Comparison of ENCODE assay signal across 8 mouse cellular contexts in genomic region chr3:89349869-89350501, GRCm38 (mm10). TPM values are rescaled to one million over a fixed set of nuclear protein-coding genes. Genes with fewer than 3 reads are reported as not detected.
DNase-seq lines count a peak whose midpoint lies in the region; ATAC-seq and TF ChIP-seq lines count a peak whose summit lies in the region.

Gene Adam15 (minus strand): TSS chr3:89349996.

- peak within 1 kb of the TSS; percentile 63 to 74 (median 67) for H3K4me3 ChIP-seq in CH12.LX (replicated peaks in 1 of 3; ENCODE audit: low read depth in 2 of 3, low read length in 2 of 3, poor library complexity in 1 of 3)
- peak within 1 kb of the TSS; percentile 62 for H3K4me3 ChIP-seq in forebrain, embryonic 12.5 days (replicated peaks)
- peak within 1 kb of the TSS; percentile 86 for H3K4me3 ChIP-seq in heart, embryonic 16.5 days (ENCODE audit: low read length)
- peak within 1 kb of the TSS; percentile 41 to 57 for H3K4me3 ChIP-seq in liver, embryonic 14.5 days (ENCODE audit: insufficient read depth in 1 of 2, low read depth in 2 of 2, low read length in 2 of 2)
- H3K4me3 ChIP-seq in stomach, embryonic 15.5 days (replicated peaks), result peak within 1 kb of the TSS; percentile 67

- H3K9me3 ChIP-seq in CH12.LX (replicated peaks; ENCODE audit: low read length), result no peaks in the 10 kb centered on the region
- H3K9me3 ChIP-seq in forebrain, embryonic 12.5 days, result no peaks in the 10 kb centered on the region
- H3K9me3 ChIP-seq in heart, embryonic 16.5 days (replicated peaks; ENCODE audit: control insufficient read depth, low read length), result no peaks in the 10 kb centered on the region
- no peaks in the 10 kb centered on the region for H3K9me3 ChIP-seq in liver, embryonic 14.5 days (ENCODE audit: control insufficient read depth, low read length)
- H3K9me3 ChIP-seq in stomach, embryonic 15.5 days, result no peaks in the 10 kb centered on the region

- peaks cover 3 to 25% of the 10 kb centered on the region in 2 experiments for H3K36me3 ChIP-seq in CH12.LX (replicated peaks in 1 of 2; ENCODE audit: control insufficient read depth in 1 of 2, insufficient read depth in 1 of 2, low read length in 1 of 2)
- H3K36me3 ChIP-seq in forebrain, embryonic 12.5 days (replicated peaks), result no peaks in the 10 kb centered on the region; the same call in 1 of the 2 replicates
- H3K36me3 ChIP-seq in heart, embryonic 16.5 days (ENCODE audit: control insufficient read depth, insufficient read depth), result no peaks in the 10 kb centered on the region; the same call in 1 of the 2 replicates
- no peaks in the 10 kb centered on the region for H3K36me3 ChIP-seq in liver, embryonic 14.5 days (replicated peaks; ENCODE audit: control insufficient read depth, insufficient read depth, low read depth)
- H3K36me3 ChIP-seq in stomach, embryonic 15.5 days, result no peaks in the 10 kb centered on the region

- H3K4me1 ChIP-seq in CH12.LX (ENCODE audit: control insufficient read depth in 1 of 2, insufficient read depth in 2 of 2), result peaks cover 3 to 41% of the 10 kb centered on the region in 2 experiments; a peak in 3 of 4 replicates
- peaks cover 21% of the 10 kb centered on the region for H3K4me1 ChIP-seq in forebrain, embryonic 12.5 days
- H3K4me1 ChIP-seq in heart, embryonic 16.5 days (ENCODE audit: control insufficient read depth, insufficient read depth, low read length), result peaks cover 8% of the 10 kb centered on the region
- no peaks in the 10 kb centered on the region; a peak in 1 of 4 replicates for H3K4me1 ChIP-seq in liver, embryonic 14.5 days (replicated peaks; ENCODE audit: control insufficient read depth in 2 of 2, insufficient read depth in 2 of 2, low read length in 1 of 2)
- H3K4me1 ChIP-seq in stomach, embryonic 15.5 days, result peaks cover 16% of the 10 kb centered on the region

- H3K4me2 ChIP-seq in CH12.LX (ENCODE audit: insufficient read depth, low read depth, poor library complexity, severe bottlenecking), result peak within 1 kb of the TSS; percentile 75
- peak within 1 kb of the TSS; percentile 91 for H3K4me2 ChIP-seq in forebrain, embryonic 12.5 days
- peak within 1 kb of the TSS; percentile 99 for H3K4me2 ChIP-seq in heart, embryonic 16.5 days (ENCODE audit: low read depth, low read length)
- H3K4me2 ChIP-seq in liver, embryonic 14.5 days (ENCODE audit: low read depth), result peak within 1 kb of the TSS; percentile 71
- H3K4me2 ChIP-seq in stomach, embryonic 15.5 days, result peak within 1 kb of the TSS; percentile 98

- peak; percentile 78 for TF ChIP-seq POLR2A in CH12.LX (IDR thresholded peaks at IDR 0.05; ENCODE audit: low read depth, low read length)

- in situ Hi-C loops in CH12.LX (cut with MboI; ENCODE audit: low pct_ligation_motif_present, low pct_unique_long_range_greater_than_20kb, low sequenced_read_pairs), result loop anchor here (5.0 to 25.0 kb wide), 3 partner anchors 137 to 412 kb away; partner anchors contain the start of genes Chrnb2 and Ube2q1

- DNase-seq in CH12.LX (ENCODE audit: extremely low read depth), result peak; percentile 68
- peak; percentile 56 for DNase-seq in c-Kit-positive CD71-positive TER-119-negative erythroid progenitor cells, embryonic 14.5 days (ENCODE audit: low read depth)
- DNase-seq in kidney, postnatal 36 days, result peak; percentile 91 to 96
- peak in 1 of 3 experiments; percentile 36 for DNase-seq in liver, embryonic 14.5 days (ENCODE audit: low read depth in 3 of 3, low spot score in 3 of 3)
- peak; percentile 90 for DNase-seq in neural tube, embryonic 10.5 days (ENCODE audit: extremely low spot score, low spot score)

- TF ChIP-seq EP300 in CH12.LX (IDR thresholded peaks at IDR 0.05; ENCODE audit: low read length), result no peak
- no peak for TF ChIP-seq EP300 in liver, embryonic 14.5 days (IDR thresholded peaks at IDR 0.05; ENCODE audit: low read depth)

- dilution Hi-C loops in CH12.LX (cut with MboI; ENCODE audit: extremely low pct_ligation_motif_present, extremely low pct_unique_long_range_greater_than_20kb, low sequenced_read_pairs), result no loop called here

- H3K79me2 ChIP-seq in CH12.LX (replicated peaks; ENCODE audit: control insufficient read depth, extremely low read depth, insufficient read depth, poor library complexity, severe bottlenecking), result no peaks in the 10 kb centered on the region

- TF ChIP-seq CTCF in CH12.LX (conservative IDR thresholded peaks at IDR 0.05 in 1 of 2, IDR thresholded peaks at IDR 0.05 in 1 of 2; ENCODE audit: low read depth in 2 of 2, low read length in 2 of 2), result no peak
- no peak for TF ChIP-seq CTCF in liver, embryonic 14.5 days (IDR thresholded peaks at IDR 0.05; ENCODE audit: low read depth)

- WGBS in forebrain, embryonic 12.5 days, result under 1% methylated on average over 57 of the region's 59 CpGs
- under 1% methylated on average over 59 of the region's 59 CpGs for WGBS in heart, embryonic 16.5 days
- WGBS in liver, embryonic 14.5 days (ENCODE audit: insufficient replicate concordance), result 1% methylated on average over 57 of the region's 59 CpGs
- WGBS in stomach, embryonic 15.5 days, result under 1% methylated on average over 59 of the region's 59 CpGs

- peak; percentile 93 for ATAC-seq in forebrain, embryonic 12.5 days (ENCODE audit: low FRiP score)
- ATAC-seq in heart, embryonic 16.5 days (replicated peaks; ENCODE audit: extremely low read depth, insufficient read depth, low FRiP score), result peak; percentile 83
- ATAC-seq in liver, embryonic 14.5 days (ENCODE audit: insufficient read depth), result peak; percentile 75
- peak; percentile 87 for ATAC-seq in stomach, embryonic 15.5 days (ENCODE audit: insufficient read depth, low FRiP score, low read depth)

- no peak within 1 kb of the TSS for H3K27ac ChIP-seq in CH12.LX (ENCODE audit: insufficient read depth, low read depth)
- peak within 1 kb of the TSS; percentile 51; the same call in 1 of the 2 replicates for H3K27ac ChIP-seq in forebrain, embryonic 12.5 days
- peak within 1 kb of the TSS; percentile 73 for H3K27ac ChIP-seq in heart, embryonic 16.5 days (ENCODE audit: low read length)
- H3K27ac ChIP-seq in liver, embryonic 14.5 days, result no peak within 1 kb of the TSS
- H3K27ac ChIP-seq in stomach, embryonic 15.5 days, result peak within 1 kb of the TSS; percentile 62

- no peak for TF ChIP-seq RAD21 in CH12.LX (IDR thresholded peaks at IDR 0.05; ENCODE audit: low read depth, low read length)

- H3K27me3 ChIP-seq in CH12.LX (replicated peaks), result no peaks in the 10 kb centered on the region
- H3K27me3 ChIP-seq in forebrain, embryonic 12.5 days, result peaks cover 44% of the 10 kb centered on the region
- H3K27me3 ChIP-seq in heart, embryonic 16.5 days (ENCODE audit: control insufficient read depth, insufficient read depth, low read length), result peaks cover 16% of the 10 kb centered on the region
- H3K27me3 ChIP-seq in liver, embryonic 14.5 days (ENCODE audit: control insufficient read depth, insufficient read depth, low read length), result peaks cover 29% of the 10 kb centered on the region
- no peaks in the 10 kb centered on the region for H3K27me3 ChIP-seq in stomach, embryonic 15.5 days (replicated peaks)

- peak within 1 kb of the TSS; percentile 42; the same call in 1 of the 2 replicates for H3K9ac ChIP-seq in CH12.LX (ENCODE audit: insufficient read depth, low read depth)
- H3K9ac ChIP-seq in forebrain, embryonic 12.5 days, result peak within 1 kb of the TSS; percentile 59
- H3K9ac ChIP-seq in heart, embryonic 16.5 days (ENCODE audit: low read length), result peak within 1 kb of the TSS; percentile 79
- H3K9ac ChIP-seq in liver, embryonic 14.5 days (replicated peaks), result no peak within 1 kb of the TSS
- peak within 1 kb of the TSS; percentile 44 for H3K9ac ChIP-seq in stomach, embryonic 15.5 days

TF ChIP-seq in CH12.LX, 34 proteins besides CTCF, POLR2A, EP300 and RAD21 (continues in another document):
- no peak for TF ChIP-seq BHLHE40 (IDR thresholded peaks at IDR 0.05; ENCODE audit: low read depth, low read length)
- no peak for TF ChIP-seq ZKSCAN1 (IDR thresholded peaks at IDR 0.05; ENCODE audit: borderline replicate concordance, low read depth, low read length)
- peak; percentile 67 for TF ChIP-seq NRF1 (IDR thresholded peaks at IDR 0.05; ENCODE audit: low read depth, low read length)
- TF ChIP-seq MAX (IDR thresholded peaks at IDR 0.05; ENCODE audit: low read length), result peak; percentile 78
- TF ChIP-seq PAX5 (IDR thresholded peaks at IDR 0.05; ENCODE audit: low read length), result no peak
- 0 out of 2 replicates have a peak, but pooled peaks have one; percentile 44 for TF ChIP-seq MXI1 (IDR thresholded peaks at IDR 0.05; ENCODE audit: low read depth, low read length)
- TF ChIP-seq ZNF384 (IDR thresholded peaks at IDR 0.05; ENCODE audit: low read depth, low read length), result no peak
- TF ChIP-seq HCFC1 (IDR thresholded peaks at IDR 0.05; ENCODE audit: low read depth, low read length), result peak; percentile 52
- TF ChIP-seq ETS1 (conservative IDR thresholded peaks at IDR 0.05; ENCODE audit: low read depth, low read length), result no peak
- no peak for TF ChIP-seq GABPA (IDR thresholded peaks at IDR 0.05; ENCODE audit: insufficient replicate concordance, low read depth, low read length)
- no peak for TF ChIP-seq RCOR1 (conservative IDR thresholded peaks at IDR 0.05; ENCODE audit: low read depth, low read length)
- no peak for TF ChIP-seq MEF2A (IDR thresholded peaks at IDR 0.05; ENCODE audit: borderline replicate concordance, low read depth, low read length)
- TF ChIP-seq TBP (conservative IDR thresholded peaks at IDR 0.05; ENCODE audit: low read depth, low read length), result no peak
- 0 out of 2 replicates have a peak, but pooled peaks have one; percentile 44 for TF ChIP-seq MAZ (IDR thresholded peaks at IDR 0.05; ENCODE audit: low read depth, low read length)
- TF ChIP-seq MAFK (IDR thresholded peaks at IDR 0.05; ENCODE audit: insufficient replicate concordance, low read length), result no peak
- no peak for TF ChIP-seq E2F4 (IDR thresholded peaks at IDR 0.05; ENCODE audit: insufficient replicate concordance, low read depth, low read length)
- no peak for TF ChIP-seq CHD2 (IDR thresholded peaks at IDR 0.05; ENCODE audit: low read length)
- 0 out of 2 replicates have a peak, but pooled peaks have one; percentile 27 for TF ChIP-seq MYC (IDR thresholded peaks at IDR 0.05; ENCODE audit: low read depth, low read length)
- no peak for TF ChIP-seq JUND (conservative IDR thresholded peaks at IDR 0.05; ENCODE audit: low read depth, low read length)
- 0 out of 2 replicates have a peak, but pooled peaks have one; percentile 23 for TF ChIP-seq TCF12 (IDR thresholded peaks at IDR 0.05; ENCODE audit: low read depth, low read length)

RNA-seq across cellular contexts. Expression of gene Adam15, which starts in this region (rescaled TPM):
- total RNA-seq in CH12.LX (2012; rRNA removed) (31.3 and 39.1 TPM in 2 replicates), CH12.LX (2014; rRNA removed) (5.8 and 5.9 TPM in 2 replicates)
- polyA plus RNA-seq in CH12.LX (2012; ENCODE audit: insufficient read length, low read depth), result 26.2 and 26.5 TPM in 2 replicates
- 22.7 and 28.2 TPM in 2 replicates for polyA plus RNA-seq in forebrain, embryonic 12.5 days (2016; fragmentation: Nextera tagmentation; extraction: Ambion mirVana)
- 61.5 and 73.6 TPM in 2 replicates for polyA plus RNA-seq in heart, embryonic 16.5 days (2015; fragmentation: Nextera tagmentation; extraction: Ambion mirVana)
- polyA plus RNA-seq in liver, embryonic 14.5 days (2012; rRNA removed), result 6.2 TPM in 2 replicates
- 4.0 and 4.9 TPM in 2 replicates for polyA plus RNA-seq in liver, embryonic 14.5 days (2014; fragmentation: Nextera tagmentation; extraction: Ambion mirVana)
- 44.7 and 53.2 TPM in 2 replicates for polyA plus RNA-seq in stomach, embryonic 15.5 days (2015; fragmentation: Nextera tagmentation; extraction: Ambion mirVana)

Comparison
In these comparisons a context has a peak if more than half of its experiments do, and no peak if none do; other contexts are left out.
1. H3K27ac ChIP-seq: peak in forebrain, embryonic 12.5 days (single experiment), heart, embryonic 16.5 days (single experiment) and stomach, embryonic 15.5 days (single experiment); none in CH12.LX (single experiment) and liver, embryonic 14.5 days (single experiment).
2. Peak in every context shown above with its lines, with median percentiles within 50 percentile points of each other: H3K4me2 ChIP-seq, H3K4me3 ChIP-seq and ATAC-seq.